ENCODE assay signal across 8 mouse cellular contexts in the genomic region with DNA sequence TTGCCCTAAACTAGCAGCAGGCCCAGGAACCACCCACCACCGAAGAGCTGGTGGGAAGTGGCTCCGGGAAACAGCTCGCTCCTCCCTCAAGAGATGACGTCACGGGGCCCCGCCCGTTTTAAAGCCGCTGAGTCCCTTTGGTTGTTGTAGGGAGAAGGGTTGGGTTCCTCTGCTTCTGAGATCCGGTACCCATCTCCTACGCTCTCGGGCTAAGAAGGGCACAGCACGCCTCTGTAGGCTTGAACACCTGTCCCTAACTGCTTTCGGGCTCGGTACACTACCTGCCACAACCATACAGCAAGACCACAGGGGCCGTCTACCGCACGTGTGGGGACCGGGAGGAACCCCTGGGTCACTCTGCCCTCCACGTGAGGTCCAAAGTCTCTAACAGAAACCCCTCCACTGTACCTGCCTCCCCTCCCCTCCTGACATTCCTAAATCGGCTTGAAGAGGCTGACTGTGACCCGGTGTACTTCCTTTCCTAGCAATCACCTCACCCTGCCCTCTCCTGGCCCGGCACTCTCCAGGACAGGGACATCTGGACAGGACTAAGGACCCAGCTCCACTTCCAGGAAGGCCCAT. TPM values are rescaled to one million over a fixed set of nuclear protein-coding genes. Genes with fewer than 3 reads are reported as not detected.
DNase-seq lines count a peak whose midpoint lies in the region; ATAC-seq and TF ChIP-seq lines count a peak whose summit lies in the region.

No protein-coding gene starts in this region.

- peak overlapping the region; percentile 66 for H3K4me2 ChIP-seq in intestine, postnatal 0 days (replicated peaks; ENCODE audit: low read depth)

- H3K4me1 ChIP-seq in intestine, postnatal 0 days (replicated peaks; ENCODE audit: control insufficient read depth, insufficient read depth, low read length) = no peaks in the 10 kb centered on the region
- peaks cover 9% of the 10 kb centered on the region for H3K4me1 ChIP-seq in midbrain, embryonic 10.5 days

- H3K27ac ChIP-seq in intestine, postnatal 0 days (ENCODE audit: low read depth, low read length) = no peak overlapping the region
- peak overlapping the region; percentile 72; the same call in 1 of the 2 replicates for H3K27ac ChIP-seq in midbrain, embryonic 10.5 days (replicated peaks)

- peak; percentile 90 for ATAC-seq in granulocyte monocyte progenitor cell, adult 5-6 weeks (replicated peaks; ENCODE audit: poor library complexity, severe bottlenecking)
- peak; percentile 63 for ATAC-seq in intestine, postnatal 0 days

- no peaks in the 10 kb centered on the region for H3K36me3 ChIP-seq in intestine, postnatal 0 days (ENCODE audit: control insufficient read depth, insufficient read depth)
- H3K36me3 ChIP-seq in midbrain, embryonic 10.5 days = no peaks in the 10 kb centered on the region

- no peaks in the 10 kb centered on the region for H3K9me3 ChIP-seq in intestine, postnatal 0 days (ENCODE audit: control insufficient read depth)
- no peaks in the 10 kb centered on the region for H3K9me3 ChIP-seq in midbrain, embryonic 10.5 days (replicated peaks)

- intact Hi-C loops in left cerebral cortex, postnatal 36 days (cut with DNase I) = loop anchor here (5.0 to 10.0 kb wide), 3 partner anchors 39 to 296 kb away; a partner anchor contains a TSS

- peak overlapping the region; percentile 28 for H3K9ac ChIP-seq in intestine, postnatal 0 days (ENCODE audit: low read depth, low read length)

- DNase-seq in adrenal gland, adult 8-10 months = peak; percentile 87
- peak; percentile 83 for DNase-seq in embryo, embryonic 9.5 days (ENCODE audit: extremely low spot score)
- DNase-seq in left cerebral cortex, postnatal 36 days (ENCODE audit: low spot score in 2 of 2) = peak; percentile 87 to 88
- DNase-seq in midbrain, embryonic 10.5 days (ENCODE audit: low spot score) = peak; percentile 75
- DNase-seq in skeletal muscle tissue, adult 2 months (ENCODE audit: low read depth, low spot score) = peak; percentile 85
- DNase-seq in MN1 (ENCODE audit: low spot score) = no peak

- H3K27me3 ChIP-seq in intestine, postnatal 0 days (replicated peaks; ENCODE audit: control insufficient read depth, insufficient read depth, low read length) = no peaks in the 10 kb centered on the region
- 0 out of 2 replicates have a peak, but pooled peaks cover 7% of the 10 kb centered on the region for H3K27me3 ChIP-seq in midbrain, embryonic 10.5 days (ENCODE audit: low read depth, poor library complexity, severe bottlenecking)

- under 1% methylated on average over 22 of the region's 22 CpGs for WGBS in intestine, postnatal 0 days
- 7% methylated on average over 22 of the region's 22 CpGs for WGBS in midbrain, embryonic 10.5 days

- TF ChIP-seq CTCF in intestine, postnatal 0 days (IDR thresholded peaks at IDR 0.05; ENCODE audit: low read depth) = peak; percentile 30; the same call in 1 of the 2 replicates

- peak overlapping the region; percentile 36 for H3K4me3 ChIP-seq in intestine, postnatal 0 days (ENCODE audit: low read depth, low read length)
- peak overlapping the region; percentile 55 for H3K4me3 ChIP-seq in midbrain, embryonic 10.5 days

RNA-seq across cellular contexts. Expression of a gene that starts 58.0 kb away (rescaled TPM):
- total RNA-seq in adrenal gland, adult 8-10 months (2022) = under 1 TPM in 1 of 4 experiments, not detected in 3; 0.45 TPM
- total RNA-seq in granulocyte monocyte progenitor cell, adult 5-6 weeks (2014; fragmentation: Nextera tagmentation) = not detected in 2 replicates
- not detected in 2 replicates for total RNA-seq in granulocyte monocyte progenitor cell, adult 5-6 weeks (2017)
- not detected in 2 replicates for polyA plus RNA-seq in intestine, postnatal 0 days (2015; fragmentation: Nextera tagmentation; extraction: Ambion mirVana)
- not detected for total RNA-seq in left cerebral cortex, postnatal 36 days (2021)
- polyA plus RNA-seq in midbrain, embryonic 10.5 days (2016; fragmentation: Nextera tagmentation; extraction: Ambion mirVana) = not detected in 2 replicates
